Mouse (Mus musculus): ENCODE measurements around the gene Insr.
"Not testable (repeated sequence)": the region's sequence is repeated elsewhere in the genome, so short reads cannot be mapped to it uniquely, and the experiment has no call there.

Gene Insr

DNA sequence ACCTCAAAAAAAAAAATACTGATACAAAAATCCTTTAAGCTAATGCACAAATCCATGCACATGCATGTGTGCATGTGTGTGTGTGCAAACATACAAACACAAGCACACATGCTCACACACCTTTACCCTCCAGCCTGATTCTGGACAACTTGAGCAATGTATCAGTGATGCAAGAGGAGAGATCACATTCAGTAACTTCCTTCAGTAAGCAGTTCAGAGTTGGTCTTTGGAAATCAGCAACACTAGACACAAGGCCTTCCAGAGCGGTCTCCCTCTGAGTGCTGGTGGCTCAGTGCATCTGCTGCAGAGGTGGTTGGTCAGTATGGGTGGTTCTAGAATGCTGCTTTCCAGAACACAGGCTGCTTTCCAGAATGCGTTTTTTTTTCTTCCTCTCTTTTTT is 46.8 kb downstream of the Insr start:
- no peak for DNase-seq (ENCODE audit: low spot score in 2 of 2)

DNA sequence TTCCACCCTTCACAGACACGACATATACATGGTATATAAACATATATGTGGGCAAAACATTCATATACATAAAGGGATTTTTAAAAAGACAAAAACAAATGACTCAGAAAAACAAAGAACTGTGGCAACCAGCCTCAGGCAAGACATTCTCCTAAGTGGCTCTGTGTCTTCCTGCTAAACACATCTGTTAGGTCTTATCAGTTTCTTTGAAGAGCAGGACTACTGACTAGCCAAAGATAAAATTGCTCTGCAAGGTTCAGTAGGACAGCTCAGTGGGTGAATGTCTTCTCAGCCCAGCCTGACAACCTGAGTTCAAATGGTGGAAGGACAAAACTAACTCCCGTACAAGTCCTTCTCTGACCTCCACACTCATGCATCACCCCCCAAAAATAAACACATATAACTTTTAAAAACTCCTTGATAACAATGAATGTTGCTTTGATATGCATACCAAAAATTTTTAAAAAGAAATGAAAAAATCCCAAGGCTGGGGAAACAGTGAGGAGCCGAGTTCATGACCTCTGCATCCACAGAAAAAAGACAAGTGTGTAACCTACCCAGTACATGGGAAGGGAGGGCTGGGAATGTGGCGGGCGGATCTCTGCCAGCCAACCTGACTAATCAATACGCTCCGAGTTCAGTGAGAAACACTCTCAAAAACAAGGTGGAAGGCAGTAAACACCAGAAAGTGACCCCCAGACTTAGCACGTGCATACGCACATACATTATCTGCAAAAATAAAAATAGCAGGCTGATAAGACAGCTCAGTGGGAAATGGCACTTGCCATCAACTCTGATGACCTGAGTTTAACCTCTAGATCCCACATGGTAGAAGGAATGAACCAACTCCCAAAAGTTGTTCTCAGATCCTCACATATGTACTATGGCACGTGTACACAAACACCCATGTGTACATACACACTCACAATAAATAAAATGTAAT is 49.0 kb downstream of the Insr start:
- no peak for DNase-seq (ENCODE audit: low spot score in 2 of 2)

DNA sequence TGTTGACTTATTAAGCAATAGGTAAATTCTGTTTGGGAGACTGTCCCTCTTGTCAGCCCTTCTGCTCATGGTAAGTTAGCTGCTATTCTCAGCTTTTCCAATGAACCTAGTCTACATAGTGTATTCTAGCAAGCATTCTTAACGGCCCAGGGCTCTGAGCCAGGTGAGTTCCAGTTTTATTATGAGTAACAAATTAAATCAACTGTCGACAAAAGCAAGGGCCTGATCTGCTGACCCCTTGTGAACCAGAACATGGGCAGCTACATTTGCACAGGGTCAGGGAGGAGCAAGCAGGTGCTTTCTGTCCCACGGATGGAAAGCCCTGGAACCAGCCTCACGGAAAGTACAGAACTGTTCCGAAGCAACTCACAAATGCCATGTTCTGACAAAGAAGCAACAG is 52.0 kb downstream of the Insr start:
- no peak for DNase-seq (ENCODE audit: low spot score in 2 of 2)

DNA sequence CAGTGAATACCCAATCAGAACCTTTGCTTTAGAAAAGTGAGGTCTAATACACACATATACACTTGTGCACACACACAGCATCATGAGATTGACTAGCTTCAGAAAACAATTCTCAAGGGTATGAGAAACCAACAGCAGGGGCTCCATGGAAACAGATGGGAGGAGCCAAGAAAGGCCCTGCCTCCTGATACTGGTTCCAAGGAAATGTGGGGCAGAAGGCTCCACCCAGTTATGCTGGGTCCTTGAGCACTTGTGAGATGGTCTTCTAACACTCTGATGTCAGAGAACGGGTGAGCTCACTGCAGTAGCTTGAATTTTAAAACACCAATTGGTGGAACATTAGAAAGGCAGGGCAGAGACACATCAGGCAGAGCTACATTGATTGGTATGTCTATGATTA is 53.7 kb downstream of the Insr start:
- no peak for DNase-seq (ENCODE audit: low spot score in 2 of 2)

DNA sequence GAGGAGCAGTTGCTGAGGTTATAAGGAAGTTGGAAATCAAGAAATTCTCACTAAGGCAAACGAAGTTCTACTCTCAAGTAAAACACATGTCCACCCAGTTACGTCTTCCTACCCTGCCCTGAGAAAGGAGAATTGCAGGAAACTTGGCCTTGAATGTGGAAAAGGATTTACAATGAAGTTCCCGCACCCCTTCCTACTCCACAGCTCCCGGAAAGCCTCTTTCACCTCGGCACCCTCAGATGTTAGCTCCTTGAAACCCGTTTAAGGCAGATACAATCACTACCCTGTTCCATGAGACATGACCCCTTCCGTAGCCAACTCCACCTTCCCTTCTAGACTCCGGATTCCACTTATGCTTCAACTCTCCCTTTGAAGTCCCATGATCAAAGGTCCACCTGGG is 54.2 kb downstream of the Insr start:
- no peak for DNase-seq (ENCODE audit: low spot score in 2 of 2)

DNA sequence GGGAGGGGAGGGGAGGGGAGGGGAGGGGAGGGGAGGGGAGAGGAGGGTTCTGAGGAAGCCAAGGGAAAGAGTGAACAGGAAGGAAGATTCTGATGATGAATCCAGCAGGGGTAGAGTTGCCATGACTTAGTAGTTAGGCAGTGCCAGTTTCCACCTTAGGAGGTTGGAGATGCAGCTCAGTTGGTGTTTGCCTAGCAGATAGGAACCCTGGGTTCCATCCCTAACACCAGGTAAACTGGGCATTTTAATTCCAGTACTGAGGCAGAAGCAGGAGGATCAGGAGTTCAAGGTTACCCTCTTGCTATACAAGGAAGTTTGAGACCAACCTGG is 56.8 kb downstream of the Insr start:
- DNase-seq (ENCODE audit: low spot score in 2 of 2), result no peak

DNA sequence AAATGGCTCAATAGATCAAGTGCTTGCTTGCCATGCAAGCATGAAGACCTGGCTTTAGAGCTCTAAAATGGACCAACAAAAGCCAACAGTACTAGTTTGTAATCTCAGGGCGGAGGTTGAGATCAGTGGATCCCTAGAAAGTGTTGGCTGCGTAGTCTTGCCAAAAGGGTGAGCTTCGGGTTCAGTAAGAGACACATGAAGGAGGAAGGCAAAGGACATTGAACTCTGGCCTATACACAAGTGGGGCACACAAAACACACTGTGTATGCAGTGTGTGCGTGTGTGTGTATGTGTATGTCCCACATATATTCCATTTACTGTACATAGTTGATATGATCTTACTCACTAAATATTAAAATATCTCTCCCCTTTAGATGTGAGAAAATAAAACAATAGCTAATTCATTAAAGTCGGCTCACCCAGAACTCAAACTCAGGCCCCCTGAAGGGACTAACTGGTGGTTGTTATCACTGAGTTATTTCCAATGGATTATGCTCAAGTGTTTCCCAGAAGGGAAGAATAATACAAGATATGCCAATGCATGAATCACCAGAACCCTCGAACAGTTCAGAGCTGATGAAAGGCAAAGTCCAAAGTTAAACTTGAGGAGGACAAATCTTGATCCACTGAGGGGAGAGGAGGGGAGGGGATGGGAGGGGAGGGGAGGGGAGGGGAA is 57.3 kb downstream of the Insr start:
- DNase-seq (ENCODE audit: low spot score in 2 of 2), result no peak

DNA sequence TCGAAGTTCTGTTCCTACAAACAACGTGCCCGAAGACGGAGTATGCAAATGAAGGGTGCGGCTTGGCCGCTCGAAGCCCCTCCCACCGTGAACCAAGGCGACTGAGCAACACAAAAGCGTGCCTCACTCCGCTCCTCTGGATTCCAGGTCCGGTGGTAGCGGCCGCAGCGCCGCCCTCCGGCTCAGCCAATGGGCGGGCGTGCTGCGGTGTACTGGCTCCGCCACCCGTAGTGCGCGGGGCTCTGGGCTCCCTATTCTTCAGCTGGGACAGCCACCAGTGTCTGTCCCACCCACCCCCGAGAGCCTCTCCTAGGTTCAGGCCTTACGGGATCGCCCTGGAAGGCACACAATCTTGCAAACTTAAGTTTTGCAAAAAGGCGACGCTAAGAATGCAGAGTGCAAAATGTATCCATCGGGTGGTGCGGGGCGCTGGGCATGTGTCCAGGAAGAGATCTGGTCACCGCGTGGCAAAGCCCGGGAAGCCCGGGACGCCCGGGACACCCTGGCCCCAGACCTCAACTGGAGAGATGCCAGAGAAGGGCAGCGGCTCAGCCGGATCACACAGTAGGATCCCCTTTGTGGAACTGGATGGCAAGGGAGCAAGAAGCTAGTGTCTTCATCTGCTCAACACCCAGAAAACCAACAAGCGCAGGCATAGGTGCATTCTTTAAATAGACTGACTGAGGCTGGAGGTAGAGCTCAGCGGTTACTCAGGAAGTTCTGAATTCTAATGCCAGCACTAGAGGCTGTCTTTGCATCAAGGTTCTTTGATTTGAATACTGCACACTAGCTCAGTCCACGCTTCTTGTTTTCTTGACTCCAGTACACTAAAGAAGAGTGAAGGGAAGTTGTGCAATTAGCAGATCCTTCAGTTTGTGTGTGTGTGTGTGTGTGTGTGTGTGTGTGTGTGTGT is 58.1 kb downstream of the Insr start:
- peak; percentile 61 to 86 for DNase-seq (ENCODE audit: low spot score in 2 of 2)

DNA sequence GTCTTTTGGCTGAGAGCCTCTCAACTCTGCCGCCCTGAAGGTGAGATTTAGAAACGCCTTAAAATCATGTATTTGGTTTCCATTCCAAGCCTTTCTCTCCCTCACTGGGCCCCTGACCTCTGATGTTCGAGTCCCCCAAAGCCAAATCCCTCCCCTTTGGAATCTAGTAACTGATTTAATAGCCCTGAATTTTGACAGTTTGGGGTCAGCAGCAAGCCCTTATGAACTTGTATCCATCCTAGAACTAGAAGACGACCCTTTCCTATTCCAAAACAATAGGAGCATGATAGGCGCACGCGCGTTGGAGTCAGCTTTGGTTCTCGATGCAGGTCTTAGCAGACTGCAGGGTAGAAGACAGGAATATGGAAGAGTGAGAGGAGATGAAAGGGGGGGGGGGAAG is 58.9 kb downstream of the Insr start:
- DNase-seq (ENCODE audit: low spot score in 2 of 2), result no peak

DNA sequence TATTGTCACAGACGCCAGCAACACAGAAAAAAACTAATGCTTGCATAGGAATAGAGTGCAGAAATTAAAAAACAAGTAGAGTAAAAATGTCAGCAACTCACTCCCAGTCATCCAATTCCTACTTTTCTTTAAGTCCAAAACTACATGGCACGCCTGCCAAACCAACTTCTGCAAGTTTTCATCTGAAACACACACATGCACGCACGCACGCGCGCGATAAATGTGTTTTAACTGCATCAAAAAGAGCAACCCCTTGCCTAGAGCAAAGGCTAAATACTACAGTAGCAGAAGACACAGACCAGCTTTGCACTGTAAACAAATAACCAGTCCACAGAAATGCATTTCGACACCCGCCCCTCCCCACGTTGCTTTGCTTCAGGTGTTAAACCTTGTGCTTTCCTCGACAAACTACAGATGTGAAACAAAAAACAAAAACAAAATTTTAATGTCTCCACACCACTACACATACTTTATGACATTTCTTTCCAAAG is 59.5 kb downstream of the Insr start:
- no peak for DNase-seq (ENCODE audit: low spot score in 2 of 2)

DNA sequence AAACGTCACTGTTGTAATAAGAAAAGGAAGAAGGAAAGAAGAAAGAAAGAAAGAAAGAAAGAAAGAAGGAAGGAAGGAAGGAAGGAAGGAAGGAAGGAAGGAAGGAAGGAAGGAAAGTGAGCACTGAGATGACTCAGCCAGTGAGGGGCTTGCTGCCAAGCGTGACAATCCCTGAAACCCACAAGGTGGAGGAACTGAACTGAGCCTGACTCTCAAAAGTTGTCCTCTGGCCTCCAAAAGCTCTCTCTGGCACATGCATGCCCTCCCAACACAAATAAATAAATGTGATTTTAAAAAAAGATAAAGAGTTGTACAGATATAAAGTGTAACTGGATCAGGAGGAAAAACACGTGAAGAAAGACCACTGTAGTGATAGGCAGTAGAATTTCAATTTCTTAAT is 60.2 kb downstream of the Insr start:
- no peak for DNase-seq (ENCODE audit: low spot score in 2 of 2)

DNA sequence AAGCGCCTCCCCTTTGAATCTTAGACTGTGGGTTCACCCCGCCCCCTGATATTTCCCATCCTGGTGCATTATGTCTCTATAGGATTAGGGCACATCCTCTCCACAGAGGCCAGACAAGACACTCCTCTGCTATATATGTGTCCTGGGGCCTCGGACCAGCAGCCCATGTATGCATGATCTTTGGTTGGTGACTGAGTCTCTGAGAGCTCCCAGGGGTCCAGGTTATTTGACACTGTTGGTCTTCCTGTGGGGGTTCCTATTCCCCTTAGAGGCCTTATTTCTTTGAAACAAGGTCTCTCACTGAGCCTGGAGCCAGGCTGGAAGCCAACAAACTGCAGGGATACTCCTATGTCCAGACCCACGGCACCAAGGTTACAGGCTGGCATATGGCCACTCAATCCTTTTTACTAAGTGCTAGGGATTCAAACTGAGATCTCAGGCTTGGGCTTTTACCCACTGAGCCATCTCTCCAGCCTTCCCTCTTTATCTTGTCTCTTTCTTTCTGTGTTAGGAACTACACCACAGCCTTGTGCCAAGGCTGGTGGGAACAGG is 62.8 kb downstream of the Insr start:
- DNase-seq (ENCODE audit: low spot score in 2 of 2), result no peak

DNA sequence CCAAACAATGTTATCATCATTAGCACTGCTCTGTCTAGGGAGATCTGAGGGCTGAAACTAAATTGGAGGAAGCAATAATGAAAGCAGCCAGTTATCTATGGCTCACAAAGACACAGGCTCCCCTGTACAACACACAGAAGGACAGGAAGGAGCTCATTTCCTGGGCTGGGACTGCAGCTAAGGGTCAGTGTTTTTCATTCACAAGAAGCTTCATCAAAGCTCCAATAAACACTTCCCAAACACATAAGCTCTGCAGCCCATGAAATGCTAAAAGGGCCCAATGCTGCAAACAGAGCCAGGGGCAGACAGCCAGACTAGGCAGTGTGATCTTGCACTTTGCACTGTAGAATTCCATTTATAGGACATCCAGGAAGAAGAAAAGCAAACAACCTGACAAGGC is 63.9 kb downstream of the Insr start:
- no peak for DNase-seq (ENCODE audit: low spot score in 2 of 2)

DNA sequence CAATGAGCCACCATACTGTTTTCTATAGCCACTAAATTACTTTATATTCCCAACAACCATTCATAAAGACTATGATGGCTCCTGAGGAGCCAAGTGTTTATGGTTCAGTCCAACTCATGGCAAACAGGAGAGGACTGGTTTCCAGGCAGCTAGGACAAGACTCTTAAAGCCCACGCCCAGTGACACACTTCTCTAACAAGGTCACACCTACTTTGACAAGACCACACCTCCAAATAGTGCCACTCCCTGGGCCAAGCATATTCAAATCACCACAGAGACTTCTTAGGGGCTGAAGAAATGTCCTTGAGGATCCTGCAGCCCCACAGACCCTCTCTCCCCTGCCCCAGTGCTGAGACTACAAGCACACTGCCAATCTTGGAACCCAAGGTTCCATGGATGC is 64.8 kb downstream of the Insr start:
- no peak for DNase-seq (ENCODE audit: low spot score in 2 of 2)

DNA sequence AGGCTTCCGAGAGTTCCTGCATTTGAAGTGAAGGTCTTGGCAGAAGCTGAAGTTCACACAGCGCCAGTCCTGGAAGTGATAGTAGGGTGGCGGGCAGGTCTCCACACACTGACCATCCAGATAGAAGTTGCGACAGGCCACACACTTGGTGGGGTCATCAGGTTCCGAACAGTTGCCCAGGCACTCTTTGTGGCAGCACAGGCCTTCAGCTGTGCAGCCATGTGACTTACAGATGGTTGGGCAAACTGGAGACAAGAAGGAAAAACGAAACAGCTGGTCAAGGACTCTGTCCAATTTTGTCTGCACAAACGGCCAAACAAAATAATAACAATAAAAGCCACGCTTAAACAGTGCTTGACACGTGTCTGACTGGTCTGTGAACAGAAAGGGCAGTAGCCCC is 68.0 kb downstream of the Insr start:
- no peak for DNase-seq (ENCODE audit: low spot score in 2 of 2)

DNA sequence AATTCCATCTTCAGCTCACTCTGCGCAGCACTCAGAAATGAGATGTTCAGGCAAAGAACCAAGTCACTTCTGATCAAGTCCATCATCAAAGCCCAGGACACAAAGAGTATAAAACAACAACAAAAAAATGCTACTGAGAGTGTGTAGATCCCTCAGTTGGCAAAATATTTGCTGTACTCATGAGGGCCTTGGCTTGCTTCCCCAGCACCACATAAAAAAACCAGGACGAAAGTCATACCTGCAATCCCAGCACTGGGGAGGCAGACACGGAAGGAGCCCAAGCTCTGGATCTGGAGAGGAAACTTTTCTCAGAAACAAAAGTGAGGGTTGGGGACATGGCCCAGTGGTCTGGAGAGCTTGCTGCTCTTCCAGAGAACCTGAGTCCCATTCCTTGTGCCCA is 69.5 kb downstream of the Insr start:
- no peak for DNase-seq (ENCODE audit: low spot score in 2 of 2)

DNA sequence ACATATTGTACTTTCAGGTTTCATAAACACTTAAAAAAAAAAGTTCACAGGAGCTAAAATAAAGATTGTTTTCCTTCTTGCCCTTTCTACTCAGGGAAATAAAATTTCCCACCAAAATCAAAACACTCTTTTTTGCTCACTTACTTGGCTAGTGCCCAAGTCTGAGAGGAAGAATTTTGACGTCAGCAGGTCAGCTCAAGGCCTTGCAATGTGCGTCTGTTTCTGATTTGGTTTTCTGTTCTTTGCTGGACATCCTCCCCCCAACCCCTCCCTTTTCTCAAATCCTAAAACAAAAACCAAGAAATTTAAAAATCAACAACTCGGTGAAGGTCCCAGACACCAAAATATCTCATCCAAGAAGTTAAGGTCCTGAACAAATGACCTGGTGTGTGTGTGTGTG is 70.1 kb downstream of the Insr start:
- no peak for DNase-seq (ENCODE audit: low spot score in 2 of 2)

DNA sequence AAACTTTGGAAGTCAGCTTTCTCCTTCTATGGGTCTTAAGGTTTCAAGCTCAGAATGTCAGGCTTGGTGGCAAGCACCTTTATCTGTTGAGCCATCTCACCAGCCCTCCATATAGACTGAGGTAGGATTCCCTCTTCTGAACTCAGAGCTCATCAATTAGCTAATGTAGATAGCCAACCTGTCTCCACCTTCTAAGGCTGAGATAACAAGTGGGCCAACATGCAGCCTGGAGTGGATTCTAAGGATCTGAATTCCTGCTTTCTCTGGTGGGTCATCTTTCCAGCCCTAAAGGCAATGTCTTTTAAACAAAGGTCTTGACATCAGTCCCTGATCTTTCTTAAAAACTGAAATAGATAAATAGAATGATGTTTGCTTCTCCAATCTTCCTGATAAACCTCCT is 70.7 kb downstream of the Insr start:
- no peak for DNase-seq (ENCODE audit: low spot score in 2 of 2)

DNA sequence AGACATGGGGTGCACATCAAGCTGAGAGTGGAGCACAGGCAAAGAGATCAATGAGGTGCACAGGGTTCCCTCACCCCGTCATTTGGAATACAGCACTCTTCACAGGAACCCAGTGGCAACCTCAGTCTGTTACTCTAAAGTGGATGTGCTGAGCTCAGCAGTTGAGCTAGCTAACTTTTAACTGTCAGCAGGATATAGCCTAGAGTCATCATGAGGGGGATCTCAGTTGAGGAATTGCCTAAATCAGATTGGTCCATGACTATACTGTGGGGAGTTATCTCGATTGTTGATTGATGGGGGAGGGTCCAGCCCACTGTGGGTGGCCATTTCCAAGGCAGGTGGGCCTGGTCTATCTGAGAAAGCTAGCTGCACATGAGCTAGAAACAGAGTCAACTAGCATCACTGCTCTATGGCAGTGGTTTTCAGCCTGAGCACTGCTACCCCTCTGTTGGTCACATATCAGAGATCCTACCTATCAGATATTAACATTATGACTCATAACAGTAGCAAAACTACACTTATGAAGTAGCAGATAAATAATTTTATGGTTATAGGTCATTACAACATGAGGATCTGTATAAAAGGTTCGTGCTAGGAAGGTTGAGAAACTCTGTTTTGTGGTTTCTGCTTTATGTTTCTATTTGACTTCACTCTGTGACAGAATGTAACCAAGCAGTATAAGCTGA is 74.5 kb downstream of the Insr start:
- DNase-seq (ENCODE audit: low spot score in 2 of 2), result no peak

DNA sequence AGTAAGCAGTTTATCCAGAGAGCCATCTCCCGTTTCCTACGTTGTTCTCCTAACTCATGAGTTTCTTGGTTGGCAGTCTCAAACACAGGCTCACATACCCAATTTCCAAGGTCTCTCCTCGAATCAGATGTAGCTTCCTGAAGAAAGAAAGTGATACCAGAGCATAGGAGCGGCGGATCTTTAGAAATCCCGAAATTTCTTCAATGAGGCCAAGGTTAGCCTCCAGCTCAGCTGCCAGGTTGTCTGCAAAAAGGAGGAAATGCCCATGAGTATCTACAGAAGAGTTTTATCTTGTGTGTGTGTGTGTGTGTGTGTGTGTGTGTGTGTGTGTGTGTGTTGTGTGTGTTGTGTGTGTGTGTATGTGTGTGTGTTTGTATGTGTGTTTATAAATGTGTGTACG is 76.6 kb downstream of the Insr start:
- no peak for DNase-seq (ENCODE audit: low spot score in 2 of 2)

DNA sequence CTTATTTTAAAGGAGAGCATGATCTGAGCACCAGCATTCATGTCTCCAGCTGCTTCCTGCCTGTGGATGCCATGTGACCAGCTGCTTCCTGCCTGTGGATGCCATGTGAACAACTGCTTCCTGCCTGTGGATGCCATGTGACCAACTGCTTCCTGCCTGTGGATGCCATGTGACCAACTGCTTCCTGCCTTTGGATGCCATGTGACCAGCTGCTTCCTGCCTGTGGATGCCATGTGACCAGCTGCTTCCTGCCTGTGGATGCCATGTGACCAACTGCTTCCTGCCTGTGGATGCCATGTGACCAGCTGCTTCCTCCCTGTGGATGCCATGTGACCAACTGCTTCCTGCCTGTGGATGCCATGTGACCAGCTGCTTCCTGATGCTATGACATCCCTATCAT is 85.1 kb downstream of the Insr start:
- not testable (repeated sequence) for DNase-seq (ENCODE audit: low spot score in 2 of 2)
